Mouse (Mus musculus) liver, embryonic 16.5 days (tissue): ENCODE data around the gene Pvalb. TPM values are rescaled to one million over a fixed set of nuclear protein-coding genes. Genes with fewer than 3 reads are reported as not detected.

ENCODE experiments used
- ATAC-seq: fragments of 200-750 bp; cut with Nextera tagmentation; 2 replicates; pipeline ENCODE4 v1.8.0; 2017; ENCODE audit warnings: low read depth, mild to moderate bottlenecking, moderate number of reproducible peaks, moderate library complexity
- H3K27ac ChIP-seq: fragments of 300-500 bp; sonication (generic); 2 replicates; pipeline ENCODE4 v1.5.1; 2014; ENCODE audit warnings: mild to moderate bottlenecking, low read length
- H3K27me3 ChIP-seq: fragments of 300-500 bp; sonication (generic); 2 replicates; pipeline ENCODE4 v1.6.1; 2014; ENCODE audit warnings: low read depth, low read length, mixed read lengths; ENCODE audit not compliant: control insufficient read depth, insufficient read depth
- H3K36me3 ChIP-seq: fragments of 300-500 bp; sonication (generic); 2 replicates; pipeline ENCODE4 v1.6.1; 2014; ENCODE audit warnings: mild to moderate bottlenecking; ENCODE audit not compliant: control insufficient read depth, insufficient read depth
- H3K4me1 ChIP-seq: fragments of 300-500 bp; sonication (generic); 2 replicates; pipeline ENCODE4 v1.6.1; 2014; ENCODE audit warnings: low read depth, low read length, mixed read lengths; ENCODE audit not compliant: control insufficient read depth
- H3K4me2 ChIP-seq: fragments of 300-500 bp; sonication (generic); 2 replicates; pipeline ENCODE4 v1.6.1; 2014; ENCODE audit warnings: low read depth, low read length, mixed read lengths
- H3K4me3 ChIP-seq: fragments of 300-500 bp; sonication (generic); 2 replicates; pipeline ENCODE4 v1.5.1; 2014; ENCODE audit warnings: low read depth, mild to moderate bottlenecking, low read length
- H3K9ac ChIP-seq: fragments of 300-500 bp; sonication (generic); 2 replicates; pipeline ENCODE4 v1.6.1; 2014; ENCODE audit warnings: low read depth, low read length
- H3K9me3 ChIP-seq: fragments of 300-500 bp; sonication (generic); replicated peaks from 2 replicates; pipeline ENCODE4 v1.6.1; 2016; ENCODE audit warnings: low read length; ENCODE audit not compliant: control insufficient read depth
- WGBS: fragments of 180-500 bp; shearing (Covaris S2); extraction: QIAGEN DNeasy Blood & Tissue Kit; methylation state at CpG from one replicate; pipeline ENCODE4 v1.1.7; 2014; ENCODE audit not compliant: insufficient replicate concordance; 5-methylcytosine and 5-hydroxymethylcytosine counted together
- polyA plus RNA-seq: library from polyadenylated mRNA; unstranded; fragments of >200 nt; fragmentation: Nextera tagmentation; extraction: Ambion mirVana; gene quantifications from 2 replicates; pipeline ENCODE4 v1.2.1, GENCODE M21; 2015

Gene Pvalb
- polyA plus RNA-seq, 1 experiment from 2014 or later: not detected

- no peaks in the 10 kb centered on the region for H3K4me1 ChIP-seq
- no peak overlapping the region for H3K27ac ChIP-seq
- no peaks in the 10 kb centered on the region for H3K9me3 ChIP-seq
- WGBS: 51% methylated on average over 4 of the region's 4 CpGs
- H3K36me3 ChIP-seq: no peaks in the 10 kb centered on the region
- ATAC-seq: no peak
- no peak overlapping the region for H3K4me2 ChIP-seq
- H3K27me3 ChIP-seq: peaks cover 4% of the 10 kb centered on the region
- no peak overlapping the region for H3K9ac ChIP-seq
- no peak overlapping the region for H3K4me3 ChIP-seq
These were observed 4.0 kb upstream of the Pvalb start for GRCm38 (mm10) chr15:78210203-78210602.

GRCm38 (mm10) chr15:78205192-78205591 lies 1.0 kb downstream of the Pvalb start:
- H3K27me3 ChIP-seq: peaks cover 33% of the 10 kb centered on the region
- H3K4me3 ChIP-seq: no peak overlapping the region

GRCm38 (mm10) chr15:78204053-78204847 lies 1.9 kb downstream of the Pvalb start:
- H3K4me2 ChIP-seq: no peak overlapping the region
- no peak overlapping the region for H3K4me3 ChIP-seq
- H3K27me3 ChIP-seq: peaks cover 33% of the 10 kb centered on the region
- H3K9ac ChIP-seq: no peak overlapping the region
- no peaks in the 10 kb centered on the region for H3K4me1 ChIP-seq
- no peaks in the 10 kb centered on the region for H3K36me3 ChIP-seq
- H3K9me3 ChIP-seq: no peaks in the 10 kb centered on the region
- WGBS: 3% methylated on average over 41 of the region's 41 CpGs
- no peak for ATAC-seq
- no peak overlapping the region for H3K27ac ChIP-seq

More at GRCm38 (mm10) chr15:78205192-78205591, 1.0 kb downstream of the Pvalb start:
- H3K9me3 ChIP-seq: no peaks in the 10 kb centered on the region
- no peaks in the 10 kb centered on the region for H3K4me1 ChIP-seq
- no peak overlapping the region for H3K27ac ChIP-seq
- H3K9ac ChIP-seq: no peak overlapping the region
- no peaks in the 10 kb centered on the region for H3K36me3 ChIP-seq
- no peak overlapping the region for H3K4me2 ChIP-seq
- ATAC-seq: no peak
- WGBS: 30% methylated on average over 3 of the region's 3 CpGs

- WGBS: 65% methylated on average over 28 of the region's 28 CpGs
- no peak overlapping the region for H3K4me3 ChIP-seq
- H3K36me3 ChIP-seq: no peaks in the 10 kb centered on the region
- no peak overlapping the region for H3K4me2 ChIP-seq
- no peak for ATAC-seq
- no peaks in the 10 kb centered on the region; the same call in 1 of the 2 replicates for H3K27me3 ChIP-seq
- H3K27ac ChIP-seq: no peak overlapping the region
- no peaks in the 10 kb centered on the region for H3K4me1 ChIP-seq
- no peak overlapping the region for H3K9ac ChIP-seq
- H3K9me3 ChIP-seq: no peaks in the 10 kb centered on the region
These were observed 10.9 kb downstream of the Pvalb start for GRCm38 (mm10) chr15:78195096-78195880.

GRCm38 (mm10) chr15:78194320-78194719 lies 11.9 kb downstream of the Pvalb start:
- Histone ChIP-seq H3K9me3 (no peaks in the 10 kb centered on the region), H3K4me2 (no peak overlapping the region), H3K27ac (no peak overlapping the region), H3K27me3 (no peaks in the 10 kb centered on the region), H3K4me1 (no peaks in the 10 kb centered on the region), H3K36me3 (no peaks in the 10 kb centered on the region), H3K4me3 (no peak overlapping the region), H3K9ac (no peak overlapping the region)
- ATAC-seq: no peak
- 58% methylated on average over 3 of the region's 3 CpGs for WGBS

- no peaks in the 10 kb centered on the region for H3K4me1 ChIP-seq
- no peak overlapping the region for H3K4me3 ChIP-seq
- no peak overlapping the region for H3K4me2 ChIP-seq
- no peak overlapping the region for H3K9ac ChIP-seq
- H3K36me3 ChIP-seq: no peaks in the 10 kb centered on the region
- no peak for ATAC-seq
- H3K9me3 ChIP-seq: no peaks in the 10 kb centered on the region
- WGBS: 71% methylated on average over 7 of the region's 7 CpGs
- H3K27me3 ChIP-seq: no peaks in the 10 kb centered on the region
- H3K27ac ChIP-seq: no peak overlapping the region
These were observed 16.6 kb downstream of the Pvalb start for GRCm38 (mm10) chr15:78189636-78190035.

GRCm38 (mm10) chr15:78188546-78188945 lies 17.7 kb downstream of the Pvalb start:
- Histone ChIP-seq H3K4me2 (no peak overlapping the region), H3K4me1 (no peaks in the 10 kb centered on the region), H3K4me3 (no peak overlapping the region), H3K9me3 (no peaks in the 10 kb centered on the region), H3K36me3 (no peaks in the 10 kb centered on the region), H3K27ac (no peak overlapping the region), H3K27me3 (no peaks in the 10 kb centered on the region), H3K9ac (no peak overlapping the region)
- ATAC-seq: no peak
- 58% methylated on average over 3 of the region's 3 CpGs for WGBS

- H3K9me3 ChIP-seq: no peaks in the 10 kb centered on the region
- H3K4me3 ChIP-seq: no peak overlapping the region
- no peaks in the 10 kb centered on the region for H3K36me3 ChIP-seq
- H3K4me2 ChIP-seq: no peak overlapping the region
- 54% methylated on average over 5 of the region's 5 CpGs for WGBS
- no peak overlapping the region for H3K9ac ChIP-seq
- no peak overlapping the region for H3K27ac ChIP-seq
- no peak for ATAC-seq
- H3K27me3 ChIP-seq: 0 out of 2 replicates have a peak, but pooled peaks cover 3% of the 10 kb centered on the region
- no peaks in the 10 kb centered on the region for H3K4me1 ChIP-seq
These were observed 19.3 kb downstream of the Pvalb start for GRCm38 (mm10) chr15:78186906-78187305.

GRCm38 (mm10) chr15:78185609-78186008 lies 20.6 kb downstream of the Pvalb start:
- no peak overlapping the region for H3K27ac ChIP-seq
- H3K4me3 ChIP-seq: no peak overlapping the region
- WGBS: 59% methylated on average over 4 of the region's 4 CpGs
- no peak overlapping the region for H3K4me2 ChIP-seq
- no peaks in the 10 kb centered on the region for H3K4me1 ChIP-seq
- ATAC-seq: no peak
- no peak overlapping the region for H3K9ac ChIP-seq
- H3K9me3 ChIP-seq: no peaks in the 10 kb centered on the region
- H3K36me3 ChIP-seq: no peaks in the 10 kb centered on the region
- 0 out of 2 replicates have a peak, but pooled peaks cover 3% of the 10 kb centered on the region for H3K27me3 ChIP-seq
